Mouse (Mus musculus): ENCODE results near the gene Psmb8.
"Not testable (repeated sequence)": the region's sequence is repeated elsewhere in the genome, so short reads cannot be mapped to it uniquely, and the experiment has no call there.

Gene Psmb8

DNA sequence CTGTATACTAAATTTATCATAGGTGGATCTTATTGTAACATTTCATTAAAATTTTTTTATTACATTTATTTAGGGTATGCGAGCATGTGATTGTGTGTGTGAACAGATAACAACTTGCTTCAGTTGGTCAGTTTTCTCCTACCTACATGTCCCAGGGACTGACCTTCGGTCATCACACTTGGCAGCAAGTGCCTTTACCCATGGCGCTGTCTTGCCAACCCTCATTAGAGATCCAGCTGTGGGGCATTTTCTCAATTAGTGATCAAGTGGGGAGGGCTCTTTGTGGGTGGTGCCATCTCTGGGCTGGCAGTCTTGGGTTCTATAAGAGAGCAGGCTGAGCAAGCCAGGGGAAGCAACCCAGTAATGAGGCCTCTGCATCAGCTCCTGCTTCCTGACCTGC is 27.3 kb downstream of the Psmb8 start:
- no peaks in the 10 kb centered on the region for H3K27me3 ChIP-seq (ENCODE audit: insufficient read depth, low read length)
- peak overlapping the region; percentile 32; the same call in 1 of the 2 replicates for H3K4me3 ChIP-seq (replicated peaks; ENCODE audit: low read length)
- no peaks in the 10 kb centered on the region for H3K4me1 ChIP-seq (replicated peaks; ENCODE audit: low read depth, low read length)
- H3K36me3 ChIP-seq (ENCODE audit: insufficient read depth, low read length) = no peaks in the 10 kb centered on the region
- TF ChIP-seq CTCF (conservative IDR thresholded peaks at IDR 0.05; ENCODE audit: low read length) (no peak), POU5F1 (IDR thresholded peaks at IDR 0.05; ENCODE audit: borderline replicate concordance, low read length) (no peak), NANOG (IDR thresholded peaks at IDR 0.05; ENCODE audit: borderline replicate concordance, low read length) (no peak)
- peaks cover 35% of the 10 kb centered on the region for H3K9me3 ChIP-seq (ENCODE audit: low read length)

DNA sequence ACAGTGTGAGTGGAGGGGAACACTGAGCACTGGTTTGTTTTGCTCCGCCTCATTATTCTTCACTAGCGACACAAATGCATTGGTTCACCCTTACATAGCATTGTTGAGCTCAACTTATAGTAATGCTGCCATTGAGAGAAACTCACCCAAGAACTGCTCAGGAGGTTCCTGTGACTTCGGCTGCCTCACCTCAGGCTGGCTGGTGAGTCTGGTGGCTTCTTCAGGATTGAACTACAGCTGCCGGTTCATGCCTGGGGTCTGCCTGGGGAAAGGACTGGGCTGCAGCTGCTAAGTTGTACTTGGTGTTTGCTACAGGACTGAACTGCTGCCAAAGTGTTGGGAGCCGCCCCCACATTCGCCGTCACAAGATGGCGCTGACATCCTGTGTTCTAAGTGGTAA is 27.9 kb downstream of the Psmb8 start:
- Histone ChIP-seq H3K36me3 (ENCODE audit: insufficient read depth, low read length) (no peaks in the 10 kb centered on the region), H3K9me3 (ENCODE audit: low read length) (peaks cover 37% of the 10 kb centered on the region), H3K27me3 (ENCODE audit: insufficient read depth, low read length) (no peaks in the 10 kb centered on the region), H3K4me1 (replicated peaks; ENCODE audit: low read depth, low read length) (no peaks in the 10 kb centered on the region), H3K4me3 (replicated peaks; ENCODE audit: low read length) (no peak overlapping the region)
- no peak for TF ChIP-seq POU5F1 (IDR thresholded peaks at IDR 0.05; ENCODE audit: borderline replicate concordance, low read length)
- no peak for TF ChIP-seq NANOG (IDR thresholded peaks at IDR 0.05; ENCODE audit: borderline replicate concordance, low read length)
- no peak for TF ChIP-seq CTCF (conservative IDR thresholded peaks at IDR 0.05; ENCODE audit: low read length)

GRCm38 (mm10) chr17:34225911-34226310 is 28.4 kb downstream of the Psmb8 start:
- not testable (repeated sequence) for H3K36me3 ChIP-seq (ENCODE audit: insufficient read depth, low read length); H3K27me3 ChIP-seq (ENCODE audit: insufficient read depth, low read length); H3K4me3 ChIP-seq (replicated peaks; ENCODE audit: low read length); H3K4me1 ChIP-seq (replicated peaks; ENCODE audit: low read depth, low read length)
- H3K9me3 ChIP-seq (ENCODE audit: low read length) = peaks cover 40% of the 10 kb centered on the region

DNA sequence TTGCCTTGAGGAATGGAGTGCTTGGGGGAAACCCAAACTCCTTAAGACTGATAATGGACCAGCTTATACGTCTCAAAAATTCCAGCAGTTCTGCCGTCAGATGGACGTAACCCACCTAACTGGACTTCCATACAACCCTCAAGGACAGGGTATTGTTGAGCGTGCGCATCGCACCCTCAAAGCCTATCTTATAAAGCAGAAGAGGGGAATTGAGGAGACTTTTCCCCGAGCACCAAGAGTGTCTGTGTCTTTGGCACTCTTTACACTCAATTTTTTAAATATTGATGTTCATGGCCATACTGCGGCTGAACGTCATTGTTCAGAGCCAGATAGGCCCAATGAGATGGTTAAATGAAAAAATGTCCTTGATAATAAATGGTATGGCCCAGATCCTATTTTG is 33.5 kb downstream of the Psmb8 start:
- H3K4me1 ChIP-seq (replicated peaks; ENCODE audit: low read depth, low read length); H3K27me3 ChIP-seq (ENCODE audit: insufficient read depth, low read length); H3K4me3 ChIP-seq (replicated peaks; ENCODE audit: low read length); H3K36me3 ChIP-seq (ENCODE audit: insufficient read depth, low read length): not testable (repeated sequence)
- H3K9me3 ChIP-seq (ENCODE audit: low read length) = peaks cover 53% of the 10 kb centered on the region

- H3K9me3 ChIP-seq (ENCODE audit: low read length) = peaks cover 59% of the 10 kb centered on the region
- not testable (repeated sequence) for H3K4me3 ChIP-seq (replicated peaks; ENCODE audit: low read length); H3K36me3 ChIP-seq (ENCODE audit: insufficient read depth, low read length); H3K4me1 ChIP-seq (replicated peaks; ENCODE audit: low read depth, low read length); H3K27me3 ChIP-seq (ENCODE audit: insufficient read depth, low read length)
Measured at GRCm38 (mm10) chr17:34232021-34232420, 34.5 kb downstream of the Psmb8 start.

- Histone ChIP-seq H3K4me1 (replicated peaks; ENCODE audit: low read depth, low read length) (no peaks in the 10 kb centered on the region), H3K36me3 (ENCODE audit: insufficient read depth, low read length) (no peaks in the 10 kb centered on the region), H3K4me3 (replicated peaks; ENCODE audit: low read length) (no peak overlapping the region), H3K27me3 (ENCODE audit: insufficient read depth, low read length) (no peaks in the 10 kb centered on the region), H3K9me3 (ENCODE audit: low read length) (peaks cover 79% of the 10 kb centered on the region)
- TF ChIP-seq POU5F1 (IDR thresholded peaks at IDR 0.05; ENCODE audit: borderline replicate concordance, low read length) (no peak), CTCF (conservative IDR thresholded peaks at IDR 0.05; ENCODE audit: low read length) (no peak), NANOG (IDR thresholded peaks at IDR 0.05; ENCODE audit: borderline replicate concordance, low read length) (no peak)
Measured at GRCm38 (mm10) chr17:34234926-34235325, 37.4 kb downstream of the Psmb8 start.

- TF ChIP-seq NANOG (IDR thresholded peaks at IDR 0.05; ENCODE audit: borderline replicate concordance, low read length) (no peak), POU5F1 (IDR thresholded peaks at IDR 0.05; ENCODE audit: borderline replicate concordance, low read length) (no peak), CTCF (conservative IDR thresholded peaks at IDR 0.05; ENCODE audit: low read length) (no peak)
- H3K36me3 ChIP-seq (ENCODE audit: insufficient read depth, low read length) = no peaks in the 10 kb centered on the region
- peaks cover 88% of the 10 kb centered on the region for H3K9me3 ChIP-seq (ENCODE audit: low read length)
- no peaks in the 10 kb centered on the region for H3K4me1 ChIP-seq (replicated peaks; ENCODE audit: low read depth, low read length)
- H3K27me3 ChIP-seq (ENCODE audit: insufficient read depth, low read length) = no peaks in the 10 kb centered on the region
- H3K4me3 ChIP-seq (replicated peaks; ENCODE audit: low read length) = no peak overlapping the region
Measured at GRCm38 (mm10) chr17:34236691-34237090, 39.2 kb downstream of the Psmb8 start.

DNA sequence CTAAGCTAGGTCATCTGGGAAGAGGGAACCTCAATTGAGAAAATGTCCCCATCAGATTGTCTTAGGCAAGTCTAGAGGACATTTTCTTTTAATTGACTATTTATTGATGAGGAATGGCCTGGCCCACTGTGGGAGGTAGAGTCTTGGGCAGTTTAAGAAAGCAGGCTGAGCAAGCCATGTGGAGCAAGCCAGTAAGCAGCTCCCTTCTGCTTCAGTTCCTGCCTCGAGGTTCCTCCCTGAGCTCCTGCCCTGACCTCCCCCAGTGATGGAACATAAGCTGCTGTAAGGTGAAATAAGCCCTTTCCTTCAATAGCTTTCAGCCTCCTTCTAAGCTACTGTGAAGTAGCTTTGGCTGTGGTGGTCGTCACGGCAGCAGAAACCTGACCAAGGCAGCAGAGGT is 40.2 kb downstream of the Psmb8 start:
- Histone ChIP-seq H3K36me3 (ENCODE audit: insufficient read depth, low read length) (no peaks in the 10 kb centered on the region), H3K27me3 (ENCODE audit: insufficient read depth, low read length) (no peaks in the 10 kb centered on the region), H3K4me1 (replicated peaks; ENCODE audit: low read depth, low read length) (no peaks in the 10 kb centered on the region), H3K4me3 (replicated peaks; ENCODE audit: low read length) (no peak overlapping the region), H3K9me3 (ENCODE audit: low read length) (peaks cover 91% of the 10 kb centered on the region)
- TF ChIP-seq NANOG (IDR thresholded peaks at IDR 0.05; ENCODE audit: borderline replicate concordance, low read length) = no peak
- TF ChIP-seq CTCF (conservative IDR thresholded peaks at IDR 0.05; ENCODE audit: low read length) = no peak
- TF ChIP-seq POU5F1 (IDR thresholded peaks at IDR 0.05; ENCODE audit: borderline replicate concordance, low read length) = no peak

DNA sequence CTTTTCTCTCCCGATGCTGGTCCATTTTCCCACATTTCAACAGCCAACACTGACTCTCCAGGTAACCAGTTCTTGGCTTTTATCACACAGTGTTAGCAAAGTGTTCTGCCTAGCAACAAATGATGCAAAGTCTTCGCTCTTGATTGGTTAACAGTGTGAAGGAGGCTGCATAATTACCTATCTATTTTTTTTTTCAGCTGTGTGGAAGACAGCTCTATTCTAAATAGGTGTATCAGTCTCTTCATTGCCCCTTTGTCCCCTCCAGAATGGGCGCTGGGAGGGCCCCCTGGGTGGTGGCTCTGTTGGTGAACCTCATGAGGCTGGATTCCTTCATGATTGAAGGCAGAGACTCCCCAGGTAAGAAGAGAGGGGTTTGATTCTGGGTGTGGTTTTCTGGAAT is 41.2 kb downstream of the Psmb8 start, which contains the start of gene H2-Ob:
Gene H2-Ob (plus strand): TSS at position 198 of the 400 bp plus-strand sequence.
- H3K4me1 ChIP-seq (replicated peaks; ENCODE audit: low read depth, low read length) = no peaks in the 10 kb centered on the region
- H3K9me3 ChIP-seq (ENCODE audit: low read length) = peaks cover 81% of the 10 kb centered on the region
- no peak within 1 kb of the TSS for H3K4me3 ChIP-seq (replicated peaks; ENCODE audit: low read length)
- no peaks in the 10 kb centered on the region for H3K27me3 ChIP-seq (ENCODE audit: insufficient read depth, low read length)
- TF ChIP-seq CTCF (conservative IDR thresholded peaks at IDR 0.05; ENCODE audit: low read length) = no peak
- no peak for TF ChIP-seq POU5F1 (IDR thresholded peaks at IDR 0.05; ENCODE audit: borderline replicate concordance, low read length)
- TF ChIP-seq NANOG (IDR thresholded peaks at IDR 0.05; ENCODE audit: borderline replicate concordance, low read length) = no peak
- H3K36me3 ChIP-seq (ENCODE audit: insufficient read depth, low read length) = no peaks in the 10 kb centered on the region
